Mouse (Mus musculus) midbrain, embryonic 16.5 days (tissue): ENCODE data around the gene Dmtf1. TPM values are rescaled to one million over a fixed set of nuclear protein-coding genes. Genes with fewer than 3 reads are reported as not detected.

Experiments used
- ATAC-seq: fragments of 200-750 bp; cut with Nextera tagmentation; 2 replicates; pipeline ENCODE4 v1.8.0; 2017; ENCODE audit warnings: moderate TSS enrichment
- H3K27ac ChIP-seq: fragments of 300-500 bp; sonication (generic); 2 replicates; pipeline ENCODE4 v1.5.1; 2014; ENCODE audit warnings: mild to moderate bottlenecking, low read length, mixed read lengths
- H3K27me3 ChIP-seq: fragments of 300-500 bp; sonication (generic); 2 replicates; pipeline ENCODE4 v1.6.1; 2014; ENCODE audit warnings: low read depth, low read length, mixed read lengths; ENCODE audit not compliant: control insufficient read depth, insufficient read depth
- H3K36me3 ChIP-seq: fragments of 300-500 bp; sonication (generic); 2 replicates; pipeline ENCODE4 v1.6.1; 2014; ENCODE audit warnings: mild to moderate bottlenecking, low read length, moderate library complexity, mixed read lengths; ENCODE audit not compliant: control insufficient read depth, insufficient read depth
- H3K4me1 ChIP-seq: fragments of 300-500 bp; sonication (generic); 2 replicates; pipeline ENCODE4 v1.6.1; 2014; ENCODE audit warnings: mild to moderate bottlenecking, low read length, mixed read lengths; ENCODE audit not compliant: control insufficient read depth, insufficient read depth
- H3K4me2 ChIP-seq: fragments of 300-500 bp; sonication (generic); 2 replicates; pipeline ENCODE4 v1.6.1; 2014; ENCODE audit warnings: mild to moderate bottlenecking, low read length, mixed read lengths
- H3K4me3 ChIP-seq: fragments of 300-500 bp; sonication (generic); 2 replicates; pipeline ENCODE4 v1.5.1; 2014; ENCODE audit warnings: low read depth, mild to moderate bottlenecking, low read length, moderate library complexity, mixed read lengths
- H3K9ac ChIP-seq: fragments of 300-500 bp; sonication (generic); 2 replicates; pipeline ENCODE4 v1.6.1; 2014; ENCODE audit warnings: low read depth, low read length, mixed read lengths
- H3K9me3 ChIP-seq: fragments of 300-500 bp; sonication (generic); replicated peaks from 2 replicates; pipeline ENCODE4 v1.6.1; 2014; ENCODE audit warnings: mild to moderate bottlenecking, low read length, mixed read lengths; ENCODE audit not compliant: control insufficient read depth, poor library complexity, severe bottlenecking
- WGBS: fragments of 180-500 bp; shearing (Covaris S2); extraction: QIAGEN DNeasy Blood & Tissue Kit; methylation state at CpG from one replicate; pipeline ENCODE4 v1.1.7; 2014; 5-methylcytosine and 5-hydroxymethylcytosine counted together
- polyA plus RNA-seq: library from polyadenylated mRNA; unstranded; fragments of >200 nt; fragmentation: Nextera tagmentation; extraction: Ambion mirVana; gene quantifications from 2 replicates; pipeline ENCODE4 v1.2.1, GENCODE M21; 2015

Gene Dmtf1
- polyA plus RNA-seq, 1 experiment from 2014 or later, result 57.9 TPM

DNA sequence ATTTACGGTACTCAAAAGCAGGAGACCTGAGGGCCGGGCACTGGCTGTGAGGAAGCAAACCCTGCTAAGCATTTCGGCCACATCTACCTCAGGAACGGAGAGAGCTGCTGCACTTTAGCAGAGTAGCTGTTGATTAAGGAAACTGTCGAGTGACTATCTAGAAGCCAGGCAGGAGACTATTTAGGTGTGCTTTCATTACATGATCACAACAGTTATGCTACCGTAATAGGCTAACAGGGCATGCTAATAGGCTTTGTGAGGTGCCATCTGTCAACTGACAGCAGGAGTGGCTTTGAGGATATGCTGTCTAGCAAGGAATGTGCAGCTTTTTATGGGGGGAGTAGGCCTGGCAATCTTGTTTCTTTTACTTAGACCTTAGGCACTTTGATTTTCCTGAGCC is 47.4 kb downstream of the Dmtf1 start:
- peak; percentile 7; the same call in 1 of the 2 replicates for ATAC-seq
- H3K9ac ChIP-seq, result no peak overlapping the region

DNA sequence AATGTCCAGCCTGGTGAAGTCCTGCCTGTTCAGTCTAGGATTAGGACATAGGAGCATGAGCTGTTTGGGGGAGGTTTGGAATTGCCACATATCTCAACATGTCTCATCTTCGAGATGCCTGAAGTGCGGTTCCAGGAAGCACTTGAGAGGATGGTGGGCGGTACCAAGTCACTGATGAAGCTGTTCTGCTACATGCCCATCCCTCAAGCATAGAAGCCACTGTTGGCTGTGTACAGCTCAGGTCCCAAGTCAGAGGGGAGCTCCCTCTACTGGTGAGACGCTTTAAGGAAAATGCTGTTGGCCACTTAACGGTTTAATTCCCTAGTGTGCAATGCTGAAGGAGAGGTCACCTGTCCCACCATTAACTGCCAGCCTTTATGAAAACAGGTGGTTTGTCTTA is 49.8 kb downstream of the Dmtf1 start:
- H3K27me3 ChIP-seq, result no peaks in the 10 kb centered on the region
- no peaks in the 10 kb centered on the region for H3K36me3 ChIP-seq
- no peak overlapping the region for H3K9ac ChIP-seq
- peak; percentile 64 for ATAC-seq
- H3K4me1 ChIP-seq, result peaks cover 2% of the 10 kb centered on the region; the same call in 1 of the 2 replicates
- H3K9me3 ChIP-seq, result no peaks in the 10 kb centered on the region
- H3K4me3 ChIP-seq, result no peak overlapping the region
- 14% methylated on average over 5 of the region's 5 CpGs for WGBS
- no peak overlapping the region for H3K4me2 ChIP-seq
- no peak overlapping the region for H3K27ac ChIP-seq

More for the DNA sequence above, 47.4 kb downstream of the Dmtf1 start:
- H3K36me3 ChIP-seq, result peaks cover 3% of the 10 kb centered on the region; the same call in 1 of the 2 replicates
- H3K4me2 ChIP-seq, result no peak overlapping the region
- WGBS, result 41% methylated on average over 6 of the region's 6 CpGs
- H3K4me1 ChIP-seq, result peaks cover 2% of the 10 kb centered on the region; the same call in 1 of the 2 replicates
- no peak overlapping the region for H3K27ac ChIP-seq
- no peaks in the 10 kb centered on the region for H3K27me3 ChIP-seq
- no peaks in the 10 kb centered on the region for H3K9me3 ChIP-seq
- no peak overlapping the region for H3K4me3 ChIP-seq

DNA sequence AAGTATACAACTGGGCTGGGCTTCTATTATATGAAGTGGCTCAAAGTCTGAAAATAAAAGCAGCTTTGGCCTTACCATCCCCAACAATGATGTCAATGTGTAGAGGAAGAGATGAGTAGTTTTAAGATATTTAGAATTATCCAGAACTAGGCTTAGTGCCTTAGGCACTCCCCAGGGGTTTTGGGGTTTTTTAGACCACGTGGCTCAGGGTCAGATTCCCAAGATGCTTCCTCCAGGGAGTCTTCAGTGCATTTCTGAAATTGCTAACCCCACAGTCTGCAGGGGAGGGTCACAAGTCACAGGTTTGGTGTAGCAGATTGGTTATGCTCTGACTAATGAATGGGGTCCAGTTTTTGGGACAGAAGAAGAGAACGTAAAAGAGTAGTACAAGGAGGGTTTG is 50.3 kb downstream of the Dmtf1 start:
- Histone ChIP-seq H3K4me3 (no peak overlapping the region), H3K27me3 (no peaks in the 10 kb centered on the region), H3K4me2 (no peak overlapping the region), H3K27ac (no peak overlapping the region), H3K9me3 (no peaks in the 10 kb centered on the region), H3K36me3 (no peaks in the 10 kb centered on the region), H3K4me1 (peaks cover 2% of the 10 kb centered on the region; the same call in 1 of the 2 replicates), H3K9ac (no peak overlapping the region)
- ATAC-seq, result no peak
- 62% methylated on average over 2 of the region's 2 CpGs for WGBS

DNA sequence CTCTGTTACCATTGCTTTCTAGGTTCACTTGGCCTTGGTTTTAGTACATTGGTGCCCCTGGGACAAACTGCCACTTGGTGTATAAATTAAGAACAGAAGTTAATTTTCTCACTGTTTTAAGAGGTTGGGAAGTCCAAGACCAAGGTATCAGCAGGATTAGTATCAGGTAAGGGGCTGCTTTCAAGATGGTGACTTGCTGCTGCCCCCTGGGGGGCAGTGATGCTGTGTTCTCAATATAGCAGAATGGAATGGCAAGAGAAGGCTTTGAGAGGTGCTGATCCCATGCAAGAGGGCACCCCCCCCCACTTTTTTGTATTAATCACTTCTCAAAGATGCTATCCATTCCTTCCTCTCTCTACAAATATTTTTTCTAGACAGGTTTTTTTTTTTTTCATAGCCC is 52.0 kb downstream of the Dmtf1 start:
- no peak for ATAC-seq
- no peak overlapping the region for H3K27ac ChIP-seq
- H3K4me2 ChIP-seq, result no peak overlapping the region
- peaks cover 2% of the 10 kb centered on the region; the same call in 1 of the 2 replicates for H3K4me1 ChIP-seq
- H3K36me3 ChIP-seq, result no peaks in the 10 kb centered on the region
- no peaks in the 10 kb centered on the region for H3K9me3 ChIP-seq
- H3K9ac ChIP-seq, result no peak overlapping the region
- no peaks in the 10 kb centered on the region for H3K27me3 ChIP-seq
- H3K4me3 ChIP-seq, result no peak overlapping the region

DNA sequence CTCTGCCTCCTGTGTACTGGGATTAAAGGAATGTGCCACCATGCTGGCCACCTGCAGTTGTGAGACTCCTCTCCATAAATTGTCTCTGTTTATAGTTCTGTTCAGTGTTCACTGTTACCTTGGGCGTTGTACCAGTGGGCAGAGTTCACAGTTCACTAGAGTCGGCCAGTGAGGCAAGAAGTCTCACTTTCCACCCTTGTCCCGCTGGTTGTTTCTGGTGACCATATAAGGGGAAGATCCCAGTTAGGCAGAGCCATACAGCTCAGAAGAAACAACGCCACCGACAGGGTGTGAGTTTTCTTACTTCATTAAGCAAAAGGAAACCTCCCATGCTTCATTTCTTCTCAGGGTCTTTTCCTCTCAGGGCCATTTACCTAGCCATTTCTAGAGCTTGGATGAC is 53.1 kb downstream of the Dmtf1 start:
- WGBS, result 92% methylated on average over 5 of the region's 5 CpGs
- no peak overlapping the region for H3K27ac ChIP-seq
- H3K36me3 ChIP-seq, result no peaks in the 10 kb centered on the region
- no peak overlapping the region for H3K9ac ChIP-seq
- H3K4me3 ChIP-seq, result no peak overlapping the region
- no peaks in the 10 kb centered on the region for H3K4me1 ChIP-seq
- no peaks in the 10 kb centered on the region for H3K9me3 ChIP-seq
- ATAC-seq, result no peak
- no peaks in the 10 kb centered on the region for H3K27me3 ChIP-seq
- no peak overlapping the region for H3K4me2 ChIP-seq

DNA sequence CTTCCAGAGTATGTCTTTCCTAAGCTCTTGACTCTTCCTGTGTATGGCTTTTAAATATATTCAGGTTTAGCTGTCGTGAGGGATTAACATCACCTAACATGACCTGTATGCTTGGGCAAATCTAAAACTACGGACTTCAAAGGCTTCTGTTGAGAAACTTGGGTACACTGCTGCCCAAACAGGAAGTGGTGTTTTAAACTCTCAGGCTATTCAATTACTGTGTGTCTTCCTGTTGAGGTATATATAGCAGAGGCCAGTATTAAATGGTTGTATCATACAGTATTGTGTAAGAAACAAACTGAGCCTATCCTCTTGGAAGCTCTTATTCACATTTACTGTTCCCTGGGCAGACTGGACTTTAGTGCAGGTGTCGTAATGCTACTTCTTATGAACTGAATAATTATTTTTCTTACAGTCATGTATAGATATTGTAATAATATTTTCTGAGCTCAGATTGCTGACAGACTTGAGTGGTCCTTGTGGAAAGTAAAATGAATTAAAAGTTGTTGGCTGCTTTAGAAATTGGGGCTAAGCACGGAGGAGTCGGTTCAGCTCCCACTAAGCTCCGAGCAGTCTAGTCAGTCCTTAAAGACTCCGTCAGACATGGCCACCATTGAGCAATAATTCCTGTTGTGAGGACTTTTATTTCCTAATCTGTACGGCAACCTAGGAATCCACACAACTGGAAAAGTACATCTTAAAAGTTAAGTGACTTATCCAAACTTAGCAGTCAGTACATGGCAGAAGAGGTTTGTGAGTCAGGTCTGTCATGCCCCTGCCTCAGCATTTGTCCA is 54.1 kb downstream of the Dmtf1 start:
- peaks cover 2% of the 10 kb centered on the region; the same call in 1 of the 2 replicates for H3K27me3 ChIP-seq
- 80% methylated on average over 8 of the region's 8 CpGs for WGBS
- H3K4me2 ChIP-seq, result no peak overlapping the region
- H3K27ac ChIP-seq, result no peak overlapping the region
- no peaks in the 10 kb centered on the region for H3K4me1 ChIP-seq
- no peak for ATAC-seq
- H3K9me3 ChIP-seq, result no peaks in the 10 kb centered on the region
- H3K4me3 ChIP-seq, result no peak overlapping the region
- no peaks in the 10 kb centered on the region for H3K36me3 ChIP-seq
- no peak overlapping the region for H3K9ac ChIP-seq

DNA sequence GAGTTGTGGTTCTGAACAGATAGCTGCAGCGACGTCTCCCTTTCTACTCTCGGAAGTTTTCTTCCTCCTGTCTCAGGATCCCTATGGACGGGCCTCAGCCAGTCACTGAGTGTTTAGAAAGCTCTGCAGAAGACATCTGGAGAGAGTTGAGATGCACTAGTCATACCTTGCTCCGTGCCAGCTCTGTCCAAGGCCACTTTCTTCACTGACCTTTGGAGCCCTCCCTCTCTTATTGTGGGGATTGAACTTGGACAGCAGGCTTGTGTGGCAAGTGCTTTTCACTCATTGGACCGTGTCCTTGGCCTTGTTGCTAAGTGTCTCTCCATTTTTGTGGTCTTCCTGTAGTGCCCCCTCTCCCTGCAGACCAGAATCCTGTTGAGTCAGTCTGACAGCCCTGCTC is 54.8 kb downstream of the Dmtf1 start:
- H3K9ac ChIP-seq, result no peak overlapping the region
- no peaks in the 10 kb centered on the region for H3K9me3 ChIP-seq
- H3K27ac ChIP-seq, result no peak overlapping the region
- no peak overlapping the region for H3K4me3 ChIP-seq
- H3K4me1 ChIP-seq, result no peaks in the 10 kb centered on the region
- H3K36me3 ChIP-seq, result no peaks in the 10 kb centered on the region
- H3K4me2 ChIP-seq, result no peak overlapping the region
- no peak for ATAC-seq
- WGBS, result 90% methylated on average over 6 of the region's 6 CpGs
- peaks cover 2% of the 10 kb centered on the region; the same call in 1 of the 2 replicates for H3K27me3 ChIP-seq

DNA sequence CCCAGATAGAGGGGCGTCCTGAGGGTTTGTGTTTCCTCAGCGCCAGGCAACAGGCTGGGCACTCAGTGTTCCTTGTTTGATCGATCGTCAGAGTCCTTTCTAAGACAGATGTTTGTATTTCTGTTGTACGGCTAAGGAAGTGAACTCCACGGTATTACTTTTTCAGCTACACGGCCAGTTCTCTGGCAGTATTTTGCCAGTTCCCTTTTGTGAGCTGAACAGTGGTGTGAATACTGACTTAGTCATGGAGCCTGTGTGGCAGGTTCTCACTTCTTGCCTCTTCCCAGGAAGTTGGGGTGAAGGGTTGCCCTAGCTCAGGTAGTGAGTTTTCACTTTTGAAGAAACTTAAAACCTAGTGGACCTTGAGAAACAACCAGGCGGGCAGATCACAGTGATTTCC is 57.6 kb downstream of the Dmtf1 start:
- Histone ChIP-seq H3K9me3 (no peaks in the 10 kb centered on the region), H3K4me2 (no peak overlapping the region), H3K36me3 (no peaks in the 10 kb centered on the region), H3K4me1 (peaks cover 5% of the 10 kb centered on the region), H3K4me3 (no peak overlapping the region), H3K27me3 (peaks cover 2% of the 10 kb centered on the region), H3K9ac (no peak overlapping the region), H3K27ac (no peak overlapping the region)
- no peak for ATAC-seq
- WGBS, result 89% methylated on average over 8 of the region's 8 CpGs

DNA sequence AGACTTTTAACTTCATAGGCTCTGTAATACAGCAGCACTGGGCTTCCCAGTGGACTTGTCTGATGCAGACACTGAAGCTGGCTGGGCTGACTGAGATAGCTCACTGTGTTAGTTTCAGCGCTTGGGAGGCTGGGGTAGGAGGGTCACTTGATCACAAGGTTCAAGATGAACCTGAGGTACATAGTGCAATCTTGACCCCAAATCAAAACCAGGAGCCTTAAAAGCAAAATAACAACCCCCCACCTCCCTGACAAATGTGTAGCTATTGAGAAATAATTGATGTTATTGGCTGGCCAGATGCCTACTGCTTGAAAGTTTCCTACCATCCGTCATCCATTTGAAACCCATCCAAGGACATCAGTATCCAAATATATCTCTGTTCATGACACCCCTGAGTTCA is 58.9 kb downstream of the Dmtf1 start:
- no peak overlapping the region for H3K27ac ChIP-seq
- H3K27me3 ChIP-seq, result peaks cover 2% of the 10 kb centered on the region
- 94% methylated on average over 2 of the region's 2 CpGs for WGBS
- H3K4me2 ChIP-seq, result no peak overlapping the region
- peaks cover 5% of the 10 kb centered on the region for H3K4me1 ChIP-seq
- no peaks in the 10 kb centered on the region for H3K9me3 ChIP-seq
- H3K4me3 ChIP-seq, result no peak overlapping the region
- H3K36me3 ChIP-seq, result no peaks in the 10 kb centered on the region
- H3K9ac ChIP-seq, result no peak overlapping the region
- ATAC-seq, result no peak
